Mouse (Mus musculus) MEL (cell line): ENCODE data around the gene Scai. TPM values are rescaled to one million over a fixed set of nuclear protein-coding genes. Genes with fewer than 3 reads are reported as not detected.

Source experiments
- DNase-seq: peaks from one replicate; pipeline ENCODE4 v3.0.0; 2011; ENCODE audit warnings: low read depth, low spot score
- H3K27ac ChIP-seq: 2 replicates; pipeline ENCODE4 v1.5.1; 2012; ENCODE audit warnings: low read depth, mild to moderate bottlenecking, control low read depth, low read length, moderate library complexity; ENCODE audit not compliant: control insufficient read depth
- H3K27me3 ChIP-seq, 2 experiments: fragments of 150-350 bp in 1 of 2; sonication (generic) in 1 of 2; 2 replicates each; pipeline ENCODE4 v1.6.1; 2012; ENCODE audit warnings: low read length in 2 of 2, mild to moderate bottlenecking in 2 of 2, improper control_type of control experiment in 1 of 2, moderate library complexity in 1 of 2; ENCODE audit not compliant: insufficient read depth in 2 of 2, control insufficient read depth in 1 of 2
- H3K36me3 ChIP-seq, 2 experiments: 2 replicates each; pipeline ENCODE4 v1.6.1; 2012 to 2014; ENCODE audit warnings: low read length in 2 of 2, improper control_type of control experiment in 1 of 2, inconsistent platforms in 1 of 2, mild to moderate bottlenecking in 1 of 2; ENCODE audit not compliant: insufficient read depth in 2 of 2, control insufficient read depth in 1 of 2
- H3K4me1 ChIP-seq, 2 experiments: fragments of 150-350 bp in 1 of 2; sonication (generic) in 1 of 2; 2 replicates each; pipeline ENCODE4 v1.6.1; 2012; ENCODE audit warnings: low read length in 2 of 2, improper control_type of control experiment in 1 of 2, mild to moderate bottlenecking in 1 of 2; ENCODE audit not compliant: insufficient read depth in 2 of 2, control insufficient read depth in 1 of 2
- H3K4me3 ChIP-seq, 2 experiments: fragments of 150-350 bp in 1 of 2; sonication (generic) in 1 of 2; 2 replicates each; pipeline ENCODE4 v1.5.1; 2012; ENCODE audit warnings: low read depth in 2 of 2, low read length in 2 of 2, mild to moderate bottlenecking in 2 of 2, moderate library complexity in 2 of 2, control low read depth in 1 of 2, improper control_type of control experiment in 1 of 2; ENCODE audit not compliant: control insufficient read depth in 1 of 2, insufficient read depth in 1 of 2
- H3K79me2 ChIP-seq: 2 replicates; pipeline ENCODE4 v1.6.1; 2012; ENCODE audit warnings: mild to moderate bottlenecking, low read length, moderate library complexity; ENCODE audit not compliant: control insufficient read depth, poor library complexity, insufficient read depth
- H3K9ac ChIP-seq: 2 replicates; pipeline ENCODE4 v1.6.1; 2012; ENCODE audit warnings: low read depth, mild to moderate bottlenecking, control low read depth, low read length, moderate library complexity; ENCODE audit not compliant: control insufficient read depth, poor library complexity, severe bottlenecking
- H3K9me3 ChIP-seq: fragments of 150-350 bp; sonication (generic); replicated peaks from 2 replicates; pipeline ENCODE4 v1.6.1; 2012; ENCODE audit warnings: mild to moderate bottlenecking, low read length, improper control_type of control experiment, moderate library complexity; ENCODE audit not compliant: insufficient read depth
- CHD1 ChIP-seq: IDR thresholded peaks from 2 replicates; pipeline ENCODE4 v1.6.1; 2012; ENCODE audit warnings: low read depth, mild to moderate bottlenecking, inconsistent platforms, low read length, improper control_type of control experiment
- CHD2 ChIP-seq: IDR thresholded peaks from 2 replicates; pipeline ENCODE4 v1.6.1; 2011; ENCODE audit warnings: low read length, improper control_type of control experiment
- CTCF ChIP-seq, 3 experiments: IDR thresholded peaks in 2 of 3; conservative IDR thresholded peaks in 1 of 3; 2 replicates each; pipeline ENCODE4 v1.5.1; 2011 to 2012; ENCODE audit warnings: low read length in 3 of 3, low read depth in 2 of 3, mild to moderate bottlenecking in 2 of 3, improper control_type of control experiment in 1 of 3, inconsistent platforms in 1 of 3, mixed read lengths in 1 of 3, moderate library complexity in 1 of 3; ENCODE audit not compliant: control insufficient read depth in 1 of 3, insufficient read depth in 1 of 3, poor library complexity in 1 of 3, severe bottlenecking in 1 of 3
- ELF1 ChIP-seq: IDR thresholded peaks from 2 replicates; pipeline ENCODE4 v1.6.1; 2014; ENCODE audit warnings: low read depth, mild to moderate bottlenecking, inconsistent platforms, low read length, improper control_type of control experiment, moderate library complexity
- EP300 ChIP-seq, 2 experiments: IDR thresholded peaks; 2 replicates each; pipeline ENCODE4 v1.6.1; 2011; ENCODE audit warnings: improper control_type of control experiment in 2 of 2, low read length in 2 of 2, low read depth in 1 of 2, mild to moderate bottlenecking in 1 of 2
- ETS1 ChIP-seq: IDR thresholded peaks from 2 replicates; pipeline ENCODE4 v1.6.1; 2012; ENCODE audit warnings: low read depth, mild to moderate bottlenecking, inconsistent platforms, low read length, improper control_type of control experiment, moderate library complexity
- GABPA ChIP-seq: IDR thresholded peaks from 2 replicates; pipeline ENCODE4 v1.6.1; 2012; ENCODE audit warnings: low read depth, mild to moderate bottlenecking, inconsistent platforms, low read length, improper control_type of control experiment, moderate library complexity
- GATA1 ChIP-seq: IDR thresholded peaks from 2 replicates; pipeline ENCODE4 v1.6.1; 2011; ENCODE audit warnings: low read depth, low read length, improper control_type of control experiment
- HCFC1 ChIP-seq: IDR thresholded peaks from 2 replicates; pipeline ENCODE4 v1.6.1; 2012; ENCODE audit warnings: low read depth, mild to moderate bottlenecking, inconsistent platforms, low read length, improper control_type of control experiment, moderate library complexity
- JUND ChIP-seq: IDR thresholded peaks from 2 replicates; pipeline ENCODE4 v1.6.1; 2011; ENCODE audit warnings: low read depth, mild to moderate bottlenecking, improper control_type of control experiment, low read length
- KAT2A ChIP-seq: conservative IDR thresholded peaks from 2 replicates; pipeline ENCODE4 v1.6.1; 2012; ENCODE audit warnings: low read depth, low read length, improper control_type of control experiment, inconsistent platforms
- MAFK ChIP-seq: IDR thresholded peaks from 2 replicates; pipeline ENCODE4 v1.6.1; 2011; ENCODE audit warnings: low read depth, mild to moderate bottlenecking, low read length, improper control_type of control experiment, borderline replicate concordance
- MAX ChIP-seq: IDR thresholded peaks from 2 replicates; pipeline ENCODE4 v1.6.1; 2011; ENCODE audit warnings: low read length, improper control_type of control experiment
- MAZ ChIP-seq: IDR thresholded peaks from 2 replicates; pipeline ENCODE4 v1.6.1; 2012; ENCODE audit warnings: low read depth, mild to moderate bottlenecking, inconsistent platforms, low read length, improper control_type of control experiment
- MEF2A ChIP-seq: IDR thresholded peaks from 2 replicates; pipeline ENCODE4 v1.6.1; 2014; ENCODE audit warnings: low read depth, mild to moderate bottlenecking, inconsistent platforms, low read length, improper control_type of control experiment; ENCODE audit not compliant: poor library complexity, insufficient replicate concordance, severe bottlenecking; ENCODE audit errors: extremely low read depth
- MYB ChIP-seq: IDR thresholded peaks from 2 replicates; pipeline ENCODE4 v1.6.1; 2011; ENCODE audit warnings: mild to moderate bottlenecking, low read depth, low read length, improper control_type of control experiment
- MYC ChIP-seq: IDR thresholded peaks from 2 replicates; pipeline ENCODE4 v1.6.1; 2011; ENCODE audit warnings: low read depth, mild to moderate bottlenecking, low read length, improper control_type of control experiment, moderate library complexity
- NELFE ChIP-seq: IDR thresholded peaks from 2 replicates; pipeline ENCODE4 v1.6.1; 2011; ENCODE audit warnings: low read depth, low read length, improper control_type of control experiment
- NRF1 ChIP-seq: IDR thresholded peaks from 2 replicates; pipeline ENCODE4 v1.6.1; 2014; ENCODE audit warnings: low read depth, mild to moderate bottlenecking, inconsistent platforms, low read length, improper control_type of control experiment, moderate library complexity; ENCODE audit not compliant: poor library complexity, insufficient read depth, severe bottlenecking
- POLR2A ChIP-seq, 2 experiments: IDR thresholded peaks; 2 replicates each; pipeline ENCODE4 v1.6.1; 2011 to 2012; ENCODE audit warnings: low read length in 2 of 2, mild to moderate bottlenecking in 2 of 2, control low read depth in 1 of 2, improper control_type of control experiment in 1 of 2, low read depth in 1 of 2, moderate library complexity in 1 of 2; ENCODE audit not compliant: control insufficient read depth in 1 of 2, insufficient read depth in 1 of 2, poor library complexity in 1 of 2
- POLR2AphosphoS2 ChIP-seq: IDR thresholded peaks from 2 replicates; pipeline ENCODE4 v1.6.1; 2011; ENCODE audit warnings: low read length, improper control_type of control experiment
- POLR2AphosphoS5 ChIP-seq: IDR thresholded peaks from 2 replicates; pipeline ENCODE4 v1.6.1; 2012; ENCODE audit warnings: low read depth, borderline replicate concordance, mild to moderate bottlenecking, inconsistent platforms, low read length, moderate library complexity, mixed read lengths
- RAD21 ChIP-seq: IDR thresholded peaks from 2 replicates; pipeline ENCODE4 v1.6.1; 2011; ENCODE audit warnings: mild to moderate bottlenecking, low read depth, low read length, improper control_type of control experiment
- RCOR1 ChIP-seq: IDR thresholded peaks from 2 replicates; pipeline ENCODE4 v1.6.1; 2012; ENCODE audit warnings: low read depth, mild to moderate bottlenecking, inconsistent platforms, low read length, improper control_type of control experiment
- SIN3A ChIP-seq: IDR thresholded peaks from 2 replicates; pipeline ENCODE4 v1.6.1; 2012; ENCODE audit warnings: low read length, improper control_type of control experiment, inconsistent platforms
- SMC3 ChIP-seq: IDR thresholded peaks from 2 replicates; pipeline ENCODE4 v1.6.1; 2011; ENCODE audit warnings: low read depth, low read length, improper control_type of control experiment
- TAL1 ChIP-seq: IDR thresholded peaks from 2 replicates; pipeline ENCODE4 v1.6.1; 2012; ENCODE audit warnings: mild to moderate bottlenecking, inconsistent platforms, low read length, moderate library complexity, mixed read lengths
- TBP ChIP-seq: IDR thresholded peaks from 2 replicates; pipeline ENCODE4 v1.8.0; 2011; ENCODE audit warnings: low read depth, low read length, improper control_type of control experiment
- TCF12 ChIP-seq: IDR thresholded peaks from 2 replicates; pipeline ENCODE4 v1.6.1; 2014; ENCODE audit warnings: low read depth, mild to moderate bottlenecking, inconsistent platforms, low read length, improper control_type of control experiment, moderate library complexity
- UBTF ChIP-seq: IDR thresholded peaks from 2 replicates; pipeline ENCODE4 v1.6.1; 2012; ENCODE audit warnings: low read depth, mild to moderate bottlenecking, inconsistent platforms, low read length, improper control_type of control experiment, moderate library complexity, borderline replicate concordance; ENCODE audit not compliant: insufficient read depth
- USF1 ChIP-seq: IDR thresholded peaks from 2 replicates; pipeline ENCODE4 v1.6.1; 2014; ENCODE audit warnings: low read depth, mild to moderate bottlenecking, inconsistent platforms, low read length, improper control_type of control experiment, moderate library complexity
- USF2 ChIP-seq, 2 experiments: IDR thresholded peaks; 2 replicates each; pipeline ENCODE4 v1.6.1; 2011 to 2012; ENCODE audit warnings: improper control_type of control experiment in 2 of 2, low read length in 2 of 2, borderline replicate concordance in 1 of 2, inconsistent platforms in 1 of 2, low read depth in 1 of 2, mild to moderate bottlenecking in 1 of 2; ENCODE audit not compliant: insufficient read depth in 1 of 2
- ZC3H11A ChIP-seq: IDR thresholded peaks from 2 replicates; pipeline ENCODE4 v1.6.1; 2012; ENCODE audit warnings: low read depth, mild to moderate bottlenecking, inconsistent platforms, low read length, improper control_type of control experiment
- ZMIZ1 ChIP-seq: IDR thresholded peaks from 2 replicates; pipeline ENCODE4 v1.6.1; 2012; ENCODE audit warnings: low read depth, mild to moderate bottlenecking, inconsistent platforms, low read length, improper control_type of control experiment, moderate library complexity
- ZNF384 ChIP-seq: IDR thresholded peaks from 2 replicates; pipeline ENCODE4 v1.6.1; 2012; ENCODE audit warnings: low read depth, mild to moderate bottlenecking, inconsistent platforms, low read length, improper control_type of control experiment
- polyA plus RNA-seq, 2 experiments: library from polyadenylated mRNA; stranded (reverse) in 1 of 2; unstranded in 1 of 2; fragments of >175 nt in 1 of 2; fragments of >200 nt in 1 of 2; gene quantifications; 2 replicates each; pipeline versions ENCODE4 v1.2.1 to v1.2.4; 2012; ENCODE audit warnings: low replicate concordance in 2 of 2, low read depth in 1 of 2; ENCODE audit not compliant: insufficient read length in 2 of 2, insufficient read depth in 1 of 2, missing spikeins in 1 of 2
- total RNA-seq: library from RNA; depleted of rRNA; stranded (reverse); fragments of 300-350 nt; gene quantifications from 2 replicates; pipeline ENCODE4 v1.2.3, GENCODE M21; 2012

The Scai gene
- total and polyA plus RNA-seq, 3 experiments, result 1.8 to 4.6 TPM; not detected in 1

DNA sequence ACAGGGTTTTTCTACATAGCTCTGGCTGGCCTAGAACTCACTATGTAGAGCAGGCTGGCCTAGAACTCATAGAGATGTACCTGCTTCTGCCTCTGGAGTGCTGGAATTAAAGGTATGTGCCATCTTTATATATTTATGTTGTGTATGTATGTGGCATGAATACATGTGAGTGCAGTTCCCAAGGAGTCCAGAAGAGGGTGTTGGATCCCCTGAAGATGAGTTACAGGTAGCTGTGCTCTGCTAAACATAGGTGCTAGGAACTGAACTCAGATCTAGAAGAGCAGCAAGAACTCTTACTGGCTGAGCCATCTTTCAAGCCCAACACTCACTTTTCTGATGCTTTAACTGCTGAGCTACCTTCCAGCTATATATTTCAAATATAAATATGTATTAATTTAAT lies 92.5 kb downstream of the Scai start:
- H3K27me3 ChIP-seq, result no peaks in the 10 kb centered on the region
- H3K4me3 ChIP-seq, result no peak overlapping the region
- H3K4me1 ChIP-seq, result no peaks in the 10 kb centered on the region
- no peak overlapping the region for H3K27ac ChIP-seq
- no peaks in the 10 kb centered on the region; a peak in 1 of 4 replicates for H3K36me3 ChIP-seq
- DNase-seq, result peak; percentile 72
- no peak for TF ChIP-seq HCFC1
- peak; percentile 65 for TF ChIP-seq RAD21
- no peak for TF ChIP-seq ZNF384
- no peak for TF ChIP-seq NELFE
- TF ChIP-seq ZMIZ1, result no peak
- no peak for TF ChIP-seq UBTF
- no peak for TF ChIP-seq EP300 (IDR thresholded peaks at IDR 0.05; ENCODE audit: low read depth in 1 of 2, low read length in 2 of 2)
- no peak for TF ChIP-seq MAX
- no peak for TF ChIP-seq USF1
- no peak for TF ChIP-seq TAL1
- no peak for TF ChIP-seq MYC
- no peak for TF ChIP-seq KAT2A
- no peak for TF ChIP-seq MAZ
- TF ChIP-seq ELF1, result no peak
- TF ChIP-seq GATA1, result no peak
- no peak for TF ChIP-seq MAFK
- no peak for TF ChIP-seq MYB
- no peak for TF ChIP-seq GABPA
- no peak for TF ChIP-seq SIN3A
- no peak for TF ChIP-seq NRF1
- no peak for TF ChIP-seq TCF12
- TF ChIP-seq CHD1, result no peak
- TF ChIP-seq JUND, result no peak
- peak; percentile 63 for TF ChIP-seq ZC3H11A
- TF ChIP-seq POLR2AphosphoS2, result no peak
- no peak for TF ChIP-seq TBP
- no peak for TF ChIP-seq POLR2AphosphoS5
- no peak for TF ChIP-seq MEF2A
- no peak for TF ChIP-seq ETS1
- peak; percentile 18 to 73 (median 67); a peak in 4 of 6 replicates for TF ChIP-seq CTCF (IDR thresholded peaks at IDR 0.05 in 2 of 3, conservative IDR thresholded peaks at IDR 0.05 in 1 of 3; ENCODE audit: control insufficient read depth in 1 of 3, insufficient read depth in 1 of 3, low read depth in 2 of 3, low read length in 3 of 3, poor library complexity in 1 of 3, severe bottlenecking in 1 of 3)
- TF ChIP-seq RCOR1, result no peak
- TF ChIP-seq CHD2, result no peak
- TF ChIP-seq USF2 (IDR thresholded peaks at IDR 0.05; ENCODE audit: borderline replicate concordance in 1 of 2, insufficient read depth in 1 of 2, low read depth in 1 of 2, low read length in 2 of 2), result no peak
- no peak for TF ChIP-seq POLR2A (IDR thresholded peaks at IDR 0.05; ENCODE audit: control insufficient read depth in 1 of 2, insufficient read depth in 1 of 2, low read depth in 1 of 2, low read length in 2 of 2, poor library complexity in 1 of 2)
- TF ChIP-seq SMC3, result peak; percentile 63
- TF ChIP-seq, all 39 proteins: peak for 4
- Histone ChIP-seq H3K9me3 (no peaks in the 10 kb centered on the region), H3K9ac (no peak overlapping the region), H3K79me2 (no peaks in the 10 kb centered on the region)
